Mouse (Mus musculus): ENCODE results near the gene Rnf34.

Gene Rnf34

GRCm38 (mm10) chr5:122849521-122850318 is at the start of gene Rnf34:
TSS of gene Rnf34 (plus strand) at chr5:122850048.
- DNase-seq = peak; percentile 98 to 99

DNA sequence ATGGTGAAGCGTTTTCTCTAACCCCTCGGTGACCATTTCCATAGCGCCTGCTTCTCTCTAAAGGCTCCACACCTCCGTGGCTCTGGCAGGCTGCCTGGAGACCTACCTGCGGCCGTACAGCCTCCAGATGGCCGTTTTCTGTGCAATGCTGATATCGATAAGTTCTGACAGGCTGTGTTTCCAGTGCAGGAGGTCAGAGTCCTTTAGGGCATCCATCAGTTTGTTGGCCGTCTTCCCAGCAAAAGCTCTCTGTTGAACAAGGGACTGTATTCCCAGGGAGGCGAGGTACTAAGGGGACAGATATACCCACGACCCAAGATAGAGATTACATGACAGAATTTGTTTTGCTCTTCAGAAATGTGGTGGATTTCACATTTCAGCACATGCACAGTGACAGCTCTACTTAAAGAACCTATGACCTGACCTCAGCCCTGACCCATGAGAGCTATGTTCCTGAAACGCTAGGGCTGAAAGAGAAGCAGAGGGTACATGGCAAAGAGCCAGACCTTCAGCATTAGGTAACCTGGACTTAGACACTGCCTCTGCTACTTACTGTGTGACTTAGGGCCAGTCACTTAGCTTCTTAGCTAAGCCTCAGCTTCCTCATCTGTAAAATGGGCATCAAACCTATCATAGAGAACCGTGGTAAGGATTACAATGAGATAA is 49.4 kb upstream of the Rnf34 start:
- DNase-seq = peak in 1 of 2 experiments; percentile 41

DNA sequence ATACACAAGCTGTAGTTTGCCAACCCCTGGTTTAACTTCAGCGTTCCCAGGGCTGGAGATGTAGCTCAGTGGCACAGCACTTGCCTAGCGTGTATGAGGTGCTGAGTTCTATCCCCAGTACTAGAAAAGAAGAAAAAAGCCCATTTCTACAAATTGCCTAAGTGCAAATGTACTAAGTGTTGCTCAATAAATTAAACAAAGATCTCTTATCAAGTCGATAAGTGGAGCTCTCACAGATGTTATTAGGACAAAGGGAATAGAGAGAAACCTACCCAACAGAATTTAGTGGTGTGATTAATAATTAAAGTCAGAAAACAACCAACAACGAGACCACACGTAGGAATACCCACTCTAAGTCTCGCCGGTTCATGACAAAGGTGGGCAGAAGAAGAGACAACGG is 48.2 kb upstream of the Rnf34 start:
- no peak for DNase-seq

- DNase-seq = peak in 1 of 2 experiments; percentile 22
Observed at GRCm38 (mm10) chr5:122802706-122803105, 47.1 kb upstream of the Rnf34 start.

- no peak for DNase-seq
Observed at GRCm38 (mm10) chr5:122805503-122805902, 44.3 kb upstream of the Rnf34 start.

DNA sequence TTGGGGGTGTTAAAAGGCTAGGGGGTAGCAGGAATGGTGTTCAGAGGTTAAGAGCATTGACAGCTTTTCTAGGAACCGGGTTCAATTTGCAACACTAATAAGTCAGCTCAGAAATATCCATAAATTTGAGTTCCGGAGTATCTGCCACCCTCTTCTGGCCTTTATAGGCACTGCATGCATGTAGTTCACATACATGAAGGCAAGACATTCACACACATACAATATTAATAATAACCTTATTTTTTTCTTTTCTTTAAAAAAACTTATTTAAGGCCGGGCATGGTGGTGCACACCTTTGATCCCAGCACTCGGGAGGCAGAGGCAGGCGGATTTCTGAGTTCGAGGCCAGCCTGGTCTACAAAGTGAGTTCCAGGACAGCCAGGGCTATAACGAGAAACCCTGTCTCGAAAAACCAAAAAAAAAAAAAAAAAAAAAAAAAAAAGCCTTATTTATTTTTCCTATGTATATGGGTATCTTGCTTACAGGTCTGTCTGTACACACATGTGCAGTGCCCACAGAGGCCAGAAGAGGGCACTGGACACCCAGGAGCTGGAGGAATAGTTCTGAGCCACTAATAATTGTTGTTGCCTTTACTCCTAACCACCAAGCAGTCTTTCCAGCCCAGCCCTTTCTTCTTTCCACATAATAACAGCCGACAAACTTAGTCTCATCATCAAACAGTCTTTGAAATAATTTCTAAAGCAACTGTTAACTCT is 38.3 kb upstream of the Rnf34 start:
- peak; percentile 56 to 68 for DNase-seq

- no peak for DNase-seq
Observed at GRCm38 (mm10) chr5:122812699-122813098, 37.1 kb upstream of the Rnf34 start.

- DNase-seq = peak; percentile 94 to 95
Observed at GRCm38 (mm10) chr5:122820777-122821523, 28.9 kb upstream of the Rnf34 start, which contains the start of gene Anapc5. TSS of gene Anapc5 (minus strand) at chr5:122821339.

DNA sequence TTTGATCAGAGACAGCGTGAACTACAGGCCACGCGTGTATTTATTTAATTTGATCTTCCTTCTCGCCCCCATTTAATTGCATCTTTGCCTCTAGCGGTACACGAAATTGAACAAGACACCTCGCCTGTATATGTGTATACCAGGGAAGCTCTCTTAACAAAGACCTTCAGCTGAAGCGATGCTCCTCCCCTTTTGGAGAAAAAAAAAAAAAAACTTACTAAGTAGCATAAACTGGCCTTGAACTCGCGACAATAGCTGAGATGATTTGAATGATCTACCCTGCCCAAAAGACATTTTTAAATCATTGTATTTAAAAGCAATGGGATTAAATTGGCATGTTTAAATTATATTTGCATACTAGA is 28.3 kb upstream of the Rnf34 start:
- DNase-seq = no peak

- DNase-seq = no peak
Observed at GRCm38 (mm10) chr5:122822441-122822840, 27.4 kb upstream of the Rnf34 start.

GRCm38 (mm10) chr5:122823976-122824375 is 25.9 kb upstream of the Rnf34 start:
- no peak for DNase-seq

DNA sequence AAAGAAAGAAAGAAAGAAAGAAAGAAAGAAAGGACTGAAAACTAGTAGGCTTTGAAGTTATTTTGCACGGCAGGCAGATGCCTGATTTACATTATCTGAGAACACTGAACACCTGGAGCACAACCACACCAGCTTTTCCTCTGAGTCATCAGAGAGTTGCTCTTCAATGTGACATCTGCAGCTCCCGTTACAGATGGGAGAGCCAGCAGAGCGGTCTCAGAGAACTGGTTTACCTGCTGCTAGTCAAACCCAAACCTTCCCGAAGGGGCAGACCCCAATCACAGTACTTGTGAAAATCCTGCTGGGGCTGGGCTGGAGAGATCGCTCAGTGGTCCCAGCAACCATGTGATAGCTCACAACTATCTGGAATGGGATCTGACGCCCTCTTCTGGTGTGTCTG is 25.4 kb upstream of the Rnf34 start:
- DNase-seq = no peak

- DNase-seq = no peak
Observed at GRCm38 (mm10) chr5:122825099-122825498, 24.7 kb upstream of the Rnf34 start.

DNA sequence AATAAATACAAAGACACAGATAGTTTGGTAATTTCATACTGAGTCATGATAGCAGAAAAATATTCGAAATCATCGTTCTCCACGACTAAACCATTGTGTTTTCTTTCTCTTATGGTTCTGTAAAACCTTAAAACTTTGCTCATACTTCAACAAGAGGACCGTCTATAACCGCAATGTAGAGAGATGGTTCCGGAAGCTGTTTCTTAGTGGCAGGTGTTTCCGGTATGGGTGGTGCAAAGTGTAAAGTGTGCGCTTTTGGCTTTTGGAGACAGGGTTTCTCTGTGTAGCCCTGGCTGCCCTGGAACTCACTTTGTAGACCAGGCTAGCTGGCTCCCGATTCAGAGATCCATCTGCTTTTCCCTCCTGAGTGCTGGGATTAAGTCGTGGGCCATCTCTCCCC is 17.3 kb upstream of the Rnf34 start:
- DNase-seq = no peak

DNA sequence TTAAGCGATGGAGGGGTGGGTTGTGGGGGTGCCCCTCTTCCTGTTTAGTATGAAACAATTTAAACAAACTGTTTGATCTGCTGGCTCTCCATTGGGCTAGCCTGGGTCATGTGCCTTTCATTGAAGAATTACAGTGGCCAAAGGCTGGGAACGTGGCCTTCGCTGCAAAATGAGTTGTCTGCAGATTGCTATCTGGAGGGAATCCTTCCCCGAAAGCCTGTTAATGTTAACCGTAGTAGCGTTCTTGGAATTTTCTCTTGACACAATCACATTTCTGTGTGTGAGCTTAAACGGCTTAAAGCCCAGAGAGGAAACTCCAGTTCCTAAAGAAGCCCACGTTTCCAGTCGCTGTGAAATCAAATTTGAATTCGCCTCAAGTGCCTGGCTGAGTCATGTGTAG is 16.9 kb upstream of the Rnf34 start:
- no peak for DNase-seq

DNA sequence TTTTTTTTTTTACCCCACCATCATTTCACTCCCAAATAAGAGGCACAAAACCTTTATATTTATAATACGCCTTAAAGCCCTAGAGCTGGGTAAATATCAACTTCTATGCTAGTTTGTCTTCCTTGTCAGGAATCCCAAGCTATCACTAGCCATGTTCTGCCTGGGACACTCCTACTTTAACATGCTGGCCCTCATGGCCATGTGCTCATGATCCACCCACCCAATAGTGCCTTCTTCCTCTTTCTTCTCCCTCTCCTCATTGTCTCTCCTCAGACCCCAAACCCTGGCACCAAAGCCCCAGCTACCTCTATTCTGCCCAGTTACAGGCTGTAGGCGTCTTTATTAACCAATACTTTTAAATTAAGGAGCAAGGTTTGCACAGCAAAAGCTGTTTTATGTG is 8.7 kb upstream of the Rnf34 start:
- DNase-seq = no peak

DNA sequence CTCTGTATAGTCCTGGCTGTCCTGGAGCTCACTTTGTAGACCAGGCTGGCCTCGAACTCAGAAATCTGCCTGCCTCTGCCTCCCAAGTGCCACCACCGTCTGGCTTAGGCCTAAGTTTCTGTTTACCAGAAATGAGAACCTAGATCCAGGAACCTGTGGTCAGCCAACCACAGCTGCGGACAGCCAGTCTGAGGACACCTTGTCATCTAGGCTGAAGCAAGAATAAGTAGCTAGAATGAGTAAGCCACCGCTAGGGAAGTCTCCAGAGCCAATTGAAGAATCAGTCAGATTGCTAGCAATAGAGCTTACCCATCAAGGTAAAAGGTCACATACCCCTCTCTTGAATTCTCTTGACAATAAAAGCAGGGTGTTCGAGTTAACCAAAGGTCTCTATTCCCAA is 6.0 kb upstream of the Rnf34 start:
- peak in 1 of 2 experiments; percentile 10 for DNase-seq

GRCm38 (mm10) chr5:122850319-122851002 is 613 bp downstream of the Rnf34 start:
- DNase-seq = peak in 1 of 2 experiments; percentile 21

DNA sequence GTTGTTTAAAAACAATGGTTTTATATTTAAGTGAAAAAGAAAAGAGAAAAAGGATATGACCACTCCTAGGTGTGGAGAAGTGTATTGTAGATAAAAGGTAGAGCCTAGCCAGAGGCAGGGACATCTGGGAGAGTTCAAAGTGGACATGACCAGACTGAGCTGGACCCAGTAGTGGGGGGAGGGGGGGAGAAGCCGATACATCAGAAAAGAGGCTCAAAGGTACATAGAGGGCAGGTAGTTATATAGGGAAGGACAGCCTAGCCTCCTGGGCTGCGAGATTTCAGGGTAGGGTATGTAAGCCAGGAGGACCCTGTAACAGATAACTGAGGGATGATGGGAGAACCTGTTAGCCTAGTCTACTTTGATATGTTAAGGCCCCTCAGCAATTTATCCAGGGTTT is 2.8 kb downstream of the Rnf34 start:
- no peak for DNase-seq

DNA sequence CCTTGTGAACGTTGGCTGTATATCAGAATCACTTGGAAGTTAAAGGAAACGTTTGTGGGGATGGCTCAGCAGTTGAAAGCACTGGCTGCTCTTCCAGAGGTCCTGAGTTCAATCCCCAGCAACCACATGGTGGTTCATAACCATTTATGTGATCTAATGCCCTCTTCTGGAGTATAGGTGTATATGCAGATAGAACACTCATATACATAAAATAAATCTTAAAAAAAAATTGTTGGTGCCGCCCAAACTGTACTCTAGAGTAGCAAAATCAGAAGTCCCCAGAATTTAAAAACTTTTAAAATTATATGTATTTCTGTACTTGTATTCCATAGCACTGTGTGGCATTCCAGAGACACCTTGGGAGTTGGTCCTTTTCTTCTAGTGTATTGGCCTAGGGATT is 6.0 kb downstream of the Rnf34 start:
- no peak for DNase-seq

GRCm38 (mm10) chr5:122863053-122863452 is 13.2 kb downstream of the Rnf34 start:
- no peak for DNase-seq

GRCm38 (mm10) chr5:122872626-122873025 is 22.8 kb downstream of the Rnf34 start:
- DNase-seq = no peak
